Mouse (Mus musculus): ENCODE data around the gene Ccdc113.

Ccdc113 gene

DNA sequence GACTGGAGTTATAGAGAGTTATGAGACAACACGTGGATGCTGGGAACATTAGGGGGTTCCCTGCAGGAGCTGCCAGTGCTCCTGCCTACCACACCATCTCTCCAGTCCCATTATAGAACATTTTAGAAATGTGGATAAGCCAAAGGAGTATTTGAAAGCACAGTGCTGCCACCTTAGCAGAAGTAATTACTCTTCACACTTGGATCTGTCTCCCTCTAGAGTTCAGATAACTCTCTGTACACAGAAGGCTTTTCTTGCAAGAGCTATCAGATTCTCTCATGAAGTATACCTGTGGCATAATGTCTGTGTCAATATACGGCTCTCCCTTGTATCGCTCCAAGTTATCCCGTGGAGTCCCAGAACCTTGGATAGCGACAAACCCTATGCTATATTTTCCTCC, 5.6 kb downstream of the Ccdc113 start:
- DNase-seq (ENCODE audit: low spot score) = no peak

DNA sequence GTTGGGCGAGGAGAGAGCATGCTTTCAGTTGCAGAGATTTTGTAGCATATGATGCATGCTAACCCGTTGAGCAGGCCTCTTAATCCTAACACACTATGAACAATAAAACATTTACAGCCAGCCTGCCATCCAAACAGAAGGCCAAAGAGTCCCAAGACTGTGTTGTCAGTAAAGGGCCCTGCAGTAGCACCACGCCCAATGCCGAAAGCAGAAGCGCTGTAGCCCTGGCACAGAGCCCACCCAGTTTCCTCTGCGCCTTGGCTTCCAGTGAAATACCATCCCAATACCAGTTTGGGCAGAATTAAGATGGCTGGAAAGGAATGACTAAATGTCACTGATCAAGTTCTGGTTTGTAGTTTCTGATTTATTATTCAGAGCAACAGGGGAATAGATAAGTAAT, 8.3 kb downstream of the Ccdc113 start:
- DNase-seq (ENCODE audit: low spot score) = no peak

DNA sequence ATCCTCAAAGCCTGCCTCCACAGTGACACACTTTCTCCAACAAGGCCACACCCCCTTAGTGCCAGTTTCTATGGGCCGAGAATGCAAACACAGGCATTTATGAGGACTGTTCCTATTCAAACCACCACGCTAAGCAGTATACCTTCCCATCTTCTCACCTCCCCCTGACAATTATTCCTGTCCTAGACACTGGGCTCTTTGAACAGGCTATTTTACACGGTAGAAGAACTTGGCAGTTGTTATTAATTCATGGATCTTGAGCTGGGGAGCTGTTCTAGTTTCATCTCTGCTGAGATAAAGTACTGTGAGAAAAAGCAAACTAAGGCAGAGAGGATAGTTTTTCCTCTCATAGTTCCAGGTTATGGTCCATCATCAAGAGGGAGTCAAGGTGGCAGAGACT, 9.2 kb downstream of the Ccdc113 start:
- DNase-seq (ENCODE audit: low spot score) = no peak

- peak; percentile 47 for DNase-seq (ENCODE audit: low spot score)
These were observed 11.9 kb downstream of the Ccdc113 start for GRCm38 (mm10) chr8:95545815-95546214.

DNA sequence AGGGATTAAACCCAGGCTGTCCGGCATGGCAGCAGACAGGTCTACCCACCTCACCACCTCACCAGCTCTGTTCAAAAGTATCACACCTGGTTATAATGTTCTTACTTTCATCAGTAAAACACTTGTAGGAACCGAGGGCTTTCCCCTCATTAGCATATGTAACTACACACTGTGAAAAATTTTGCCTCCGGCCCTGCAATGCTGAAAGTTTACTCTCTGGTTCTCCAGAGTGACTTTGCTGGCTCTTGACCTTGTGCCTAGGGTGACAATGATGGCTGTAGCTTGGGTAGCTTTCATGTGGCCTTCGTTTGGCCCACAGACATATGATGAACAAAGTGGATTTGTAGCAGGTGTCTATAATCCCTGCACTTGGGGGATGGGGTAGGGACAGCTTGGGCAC, 13.1 kb downstream of the Ccdc113 start:
- no peak for DNase-seq (ENCODE audit: low spot score)

DNA sequence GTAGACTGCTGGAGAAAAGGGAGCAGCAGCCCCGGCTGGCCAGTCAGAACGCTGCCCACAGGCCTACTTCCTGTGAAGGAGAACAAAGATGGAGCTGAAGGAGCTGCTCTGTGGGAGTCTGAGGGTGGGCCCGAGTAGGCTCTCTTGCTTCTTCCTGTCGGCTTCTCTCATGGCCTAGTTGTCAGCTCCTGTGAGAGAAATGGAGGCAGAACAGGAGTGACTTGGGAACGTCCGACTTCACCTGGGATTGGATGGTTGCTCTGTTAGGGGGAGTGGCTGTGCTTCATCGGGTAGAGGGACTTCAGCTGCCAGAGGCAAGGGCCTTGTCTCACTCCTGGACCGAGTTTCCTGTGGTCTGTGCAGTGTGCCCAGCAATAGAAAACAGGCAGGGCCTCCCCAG, 14.0 kb downstream of the Ccdc113 start:
- no peak for DNase-seq (ENCODE audit: low spot score)

- DNase-seq (ENCODE audit: low spot score) = no peak
These were observed 16.3 kb downstream of the Ccdc113 start for GRCm38 (mm10) chr8:95549871-95550829.

DNA sequence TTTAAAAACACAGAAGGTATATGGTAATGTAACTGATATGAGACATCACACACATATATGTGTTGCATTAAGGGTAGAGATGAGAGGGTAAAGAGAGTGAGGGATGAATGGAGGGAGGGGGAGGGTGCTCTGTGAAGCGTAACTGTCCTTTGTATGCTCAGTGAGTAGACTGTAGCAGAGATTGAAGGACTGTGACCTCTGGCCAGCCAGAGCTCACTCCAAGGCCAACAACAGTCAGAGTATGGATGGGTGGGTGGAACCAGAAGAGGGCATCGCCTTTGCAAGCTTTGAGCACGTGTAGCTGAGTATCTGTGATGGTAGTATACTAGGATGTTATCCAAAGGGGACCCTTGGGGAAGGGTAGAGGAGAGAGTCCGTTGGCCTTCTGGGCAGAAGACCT, 17.7 kb downstream of the Ccdc113 start:
- DNase-seq (ENCODE audit: low spot score) = no peak

GRCm38 (mm10) chr8:95555963-95556362, 22.1 kb downstream of the Ccdc113 start:
- no peak for DNase-seq (ENCODE audit: low spot score)

DNA sequence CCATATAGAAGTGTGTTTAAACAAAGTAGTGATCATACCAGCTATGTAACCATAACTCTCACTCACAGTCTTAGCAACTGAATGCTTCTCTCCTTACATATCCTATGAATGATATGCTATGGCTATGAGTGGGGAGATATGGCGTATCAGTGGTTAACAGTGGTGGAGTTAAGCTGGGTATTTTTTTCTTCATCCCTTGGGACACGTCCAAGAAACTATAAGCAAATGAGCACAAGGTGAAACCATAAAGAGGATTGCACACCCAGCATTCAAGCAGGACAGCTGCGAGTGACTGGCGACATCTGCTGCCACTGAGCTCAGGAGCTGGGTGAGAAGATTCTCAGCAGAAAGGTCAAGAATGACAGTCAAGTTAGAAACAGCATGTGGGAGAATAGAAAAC, 32.3 kb downstream of the Ccdc113 start:
- DNase-seq (ENCODE audit: low spot score) = no peak

- no peak for DNase-seq (ENCODE audit: low spot score)
These were observed 32.9 kb downstream of the Ccdc113 start for GRCm38 (mm10) chr8:95566809-95567208.

GRCm38 (mm10) chr8:95573146-95573545, 39.3 kb downstream of the Ccdc113 start:
- no peak for DNase-seq (ENCODE audit: low spot score)

DNA sequence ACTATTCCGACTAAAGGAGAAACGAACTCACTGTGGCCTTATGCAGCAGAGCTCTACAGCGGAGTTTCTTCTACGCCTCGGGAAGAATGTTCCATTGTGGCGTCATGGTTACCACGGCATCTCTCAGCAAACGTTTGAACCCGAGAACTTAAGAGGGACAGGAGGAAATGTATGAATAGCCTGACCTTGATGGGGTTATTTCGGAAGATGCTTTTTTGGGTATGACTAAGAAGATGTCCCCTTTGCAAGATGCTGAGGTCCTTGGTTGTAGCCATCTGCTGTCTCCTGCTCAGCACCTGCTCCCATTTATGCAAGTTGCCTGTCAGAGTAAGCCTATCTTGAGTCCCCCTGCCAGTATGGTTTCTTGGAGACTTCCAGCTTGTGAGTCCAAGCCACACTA, 42.4 kb downstream of the Ccdc113 start, which contains the start of gene Prss54:
Gene Prss54 (minus strand): TSS at position 101 of the 400 bp plus-strand sequence.
- DNase-seq (ENCODE audit: low spot score) = no peak

DNA sequence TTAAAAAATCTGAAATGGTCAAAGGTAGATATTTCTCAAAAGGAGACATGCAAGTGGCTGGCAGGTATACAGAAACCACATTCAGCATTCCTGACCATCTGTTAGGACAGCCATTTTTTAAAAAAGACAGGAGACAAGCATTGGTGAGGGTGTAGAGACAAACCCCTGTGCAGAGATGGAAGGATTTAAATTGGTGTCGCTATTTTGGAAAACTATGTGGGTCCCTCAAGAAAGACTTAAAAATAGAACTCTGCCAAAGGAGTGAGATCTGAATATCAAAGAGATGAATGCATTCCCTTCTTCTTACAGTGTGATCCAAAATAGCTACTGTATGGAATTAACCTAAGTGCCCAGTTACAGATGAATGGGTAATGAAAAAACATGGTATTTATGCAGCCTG, 53.5 kb downstream of the Ccdc113 start:
- DNase-seq (ENCODE audit: low spot score) = no peak

DNA sequence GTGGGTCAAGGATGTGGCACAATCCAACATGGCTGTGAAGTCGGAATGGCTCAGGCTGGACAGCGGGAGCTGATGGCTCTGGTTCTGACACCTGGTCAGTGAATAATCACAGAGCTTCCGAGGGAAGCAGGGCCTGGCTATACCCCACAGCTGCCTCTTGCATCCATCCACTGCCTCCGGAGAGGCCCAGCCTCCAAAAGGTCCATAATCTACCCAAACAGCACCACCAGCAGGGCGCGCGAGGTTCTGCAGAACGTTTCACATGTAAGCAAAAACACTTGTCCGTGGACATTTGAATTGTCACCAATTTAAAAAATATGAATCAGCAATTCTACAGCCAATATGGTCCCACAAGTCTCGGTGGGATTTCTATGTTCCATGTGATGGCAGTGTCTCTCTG, 55.4 kb downstream of the Ccdc113 start:
- no peak for DNase-seq (ENCODE audit: low spot score)

DNA sequence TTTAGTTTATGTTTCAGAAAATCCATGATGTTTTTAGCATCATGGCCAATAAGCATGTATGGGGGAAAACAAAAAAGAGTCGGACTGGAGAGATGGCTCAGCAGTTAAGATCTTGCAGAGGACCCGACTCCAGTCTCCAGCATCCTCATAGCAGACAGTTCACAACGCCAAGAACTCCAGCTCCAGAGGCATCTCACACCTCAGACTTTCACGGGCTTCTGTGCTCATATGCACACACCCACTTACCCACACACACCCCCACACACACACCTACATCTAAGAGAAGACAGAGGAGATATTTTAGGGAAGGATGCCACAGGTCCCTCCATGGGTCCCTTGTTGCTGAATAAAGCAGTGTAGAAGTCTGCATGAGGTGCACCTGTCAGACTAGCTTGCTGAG, 56.7 kb downstream of the Ccdc113 start:
- no peak for DNase-seq (ENCODE audit: low spot score)

DNA sequence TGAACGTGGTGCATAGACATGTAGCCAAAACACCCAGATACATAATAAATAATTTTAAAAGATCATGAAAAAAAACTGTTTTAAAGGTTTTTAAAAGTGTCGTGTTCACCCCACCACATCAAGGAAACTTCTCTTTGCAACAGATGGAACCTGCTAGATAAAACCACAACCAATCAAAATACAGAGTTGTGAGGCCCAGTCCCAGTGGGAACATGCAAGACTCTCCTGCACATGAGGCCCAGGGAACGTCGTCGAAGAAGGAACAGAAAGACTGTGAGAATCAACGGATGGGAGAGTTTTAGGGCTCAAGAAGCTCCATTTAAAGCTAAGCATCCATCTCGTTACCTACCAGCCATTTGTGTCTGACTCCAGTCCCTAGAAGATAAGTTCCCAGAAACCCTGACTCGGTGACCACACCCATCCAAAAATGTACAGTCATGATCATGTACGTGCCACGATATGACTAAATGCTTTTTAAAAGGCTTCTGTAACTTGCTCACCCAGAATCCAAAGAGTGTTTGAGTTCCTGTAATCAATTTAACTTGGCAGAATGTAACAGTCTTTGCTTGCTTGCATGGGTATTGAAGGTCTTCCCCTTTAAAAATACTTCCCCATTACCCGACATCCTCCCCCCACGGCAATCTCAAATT, 58.4 kb downstream of the Ccdc113 start:
- no peak for DNase-seq (ENCODE audit: low spot score)

DNA sequence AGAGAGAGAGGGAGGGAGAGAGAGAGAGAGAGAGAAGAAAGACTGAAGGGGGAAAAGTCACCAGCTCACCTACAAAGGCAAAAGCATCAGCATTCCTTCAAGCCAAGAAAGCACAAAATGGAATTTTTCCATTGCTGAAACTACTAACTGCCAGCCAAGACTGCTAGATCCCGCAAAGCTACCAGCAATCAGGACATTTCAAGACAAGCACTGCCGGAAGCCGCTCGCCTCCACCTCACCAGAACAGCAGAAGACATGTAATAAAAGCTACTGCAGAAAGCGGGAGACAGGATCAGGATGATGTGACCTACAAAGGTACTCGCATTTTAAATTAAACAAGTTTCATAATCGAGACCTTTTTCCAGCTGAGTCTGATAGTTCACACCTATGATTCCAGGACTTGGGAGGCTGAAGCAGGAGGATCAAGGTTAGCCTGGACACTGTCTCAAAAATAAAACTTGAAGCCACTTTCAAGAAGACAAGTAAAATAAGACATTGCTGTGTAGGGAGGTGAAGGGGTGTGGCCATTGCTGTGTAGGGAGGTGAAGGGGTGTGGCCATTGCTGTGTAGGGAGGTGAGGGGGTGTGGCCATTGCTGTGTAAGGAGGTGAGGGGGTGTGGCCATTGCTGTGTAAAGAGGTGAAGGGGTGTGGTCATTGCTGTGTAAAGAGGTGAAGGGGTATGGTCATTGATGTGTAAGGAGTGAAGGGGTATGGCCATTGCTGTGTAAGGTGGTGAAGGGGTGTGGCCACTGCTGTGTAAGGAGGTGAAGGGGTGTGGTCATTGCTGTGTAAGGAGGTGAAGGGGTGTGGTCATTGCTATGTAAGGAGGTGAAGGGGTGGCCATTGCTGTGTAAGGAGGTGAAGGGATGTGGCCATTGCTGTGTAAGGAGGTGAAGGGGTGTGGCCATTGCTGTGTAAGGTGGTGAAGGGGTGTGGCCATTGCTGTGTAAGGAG, 59.8 kb downstream of the Ccdc113 start:
- DNase-seq (ENCODE audit: low spot score) = no peak

- DNase-seq (ENCODE audit: low spot score) = no peak
These were observed 61.2 kb downstream of the Ccdc113 start for GRCm38 (mm10) chr8:95595131-95595530.

DNA sequence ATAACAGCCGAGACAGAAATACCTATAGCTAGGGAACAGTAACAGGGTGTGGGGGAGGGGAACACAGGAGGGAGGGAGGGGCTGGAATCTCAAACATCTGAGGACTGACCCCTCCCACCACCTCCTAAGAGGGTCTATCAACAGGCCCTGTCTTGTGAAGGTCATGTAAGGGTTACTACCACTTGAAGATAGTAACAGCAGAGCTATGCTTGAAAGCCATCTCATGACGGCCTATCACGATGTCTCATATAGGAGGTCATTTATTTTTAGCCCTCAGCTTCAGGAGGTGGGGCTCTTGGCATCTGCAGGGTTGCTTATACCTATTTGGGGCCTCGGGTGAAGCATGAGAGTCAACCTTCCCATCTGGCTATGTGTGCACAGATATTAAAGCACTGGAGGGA, 63.0 kb downstream of the Ccdc113 start:
- DNase-seq (ENCODE audit: low spot score) = no peak

DNA sequence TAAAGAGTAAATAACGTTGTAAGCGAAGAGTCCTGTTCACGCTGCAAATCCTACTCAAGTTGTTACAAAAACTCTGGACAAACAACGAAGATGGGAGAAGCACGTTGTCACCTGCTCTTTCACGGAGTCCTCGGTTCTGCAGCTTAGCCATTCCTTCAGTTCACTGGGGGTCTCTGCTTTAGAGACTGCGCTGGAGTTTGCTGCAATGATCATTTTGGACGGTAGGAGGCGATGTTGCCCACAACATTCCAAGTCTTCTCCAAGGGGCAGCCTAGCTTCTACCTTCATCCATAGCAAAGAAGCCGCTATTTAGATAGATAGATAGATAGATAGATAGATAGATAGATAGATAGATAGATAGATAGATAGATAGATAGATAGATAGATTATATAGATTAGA, 66.0 kb downstream of the Ccdc113 start:
- DNase-seq (ENCODE audit: low spot score) = peak; percentile 78

GRCm38 (mm10) chr8:95601306-95601705, 67.4 kb downstream of the Ccdc113 start:
- no peak for DNase-seq (ENCODE audit: low spot score)
